Mouse (Mus musculus) liver, postnatal 0 days (tissue): ENCODE results near the gene Ralgds.
A peak's percentile ranks its signal among the peaks of the same experiment; 100 is the strongest.

Experiments
- CTCF ChIP-seq: sonication (generic); IDR thresholded peaks from 2 replicates; pipeline ENCODE4 v1.5.1; 2016; ENCODE audit warnings: antibody characterized with exemption, low read depth
- EP300 ChIP-seq: IDR thresholded peaks from 2 replicates; pipeline ENCODE4 v1.6.1; 2016; ENCODE audit warnings: antibody characterized with exemption, low read depth, mild to moderate bottlenecking

DNA sequence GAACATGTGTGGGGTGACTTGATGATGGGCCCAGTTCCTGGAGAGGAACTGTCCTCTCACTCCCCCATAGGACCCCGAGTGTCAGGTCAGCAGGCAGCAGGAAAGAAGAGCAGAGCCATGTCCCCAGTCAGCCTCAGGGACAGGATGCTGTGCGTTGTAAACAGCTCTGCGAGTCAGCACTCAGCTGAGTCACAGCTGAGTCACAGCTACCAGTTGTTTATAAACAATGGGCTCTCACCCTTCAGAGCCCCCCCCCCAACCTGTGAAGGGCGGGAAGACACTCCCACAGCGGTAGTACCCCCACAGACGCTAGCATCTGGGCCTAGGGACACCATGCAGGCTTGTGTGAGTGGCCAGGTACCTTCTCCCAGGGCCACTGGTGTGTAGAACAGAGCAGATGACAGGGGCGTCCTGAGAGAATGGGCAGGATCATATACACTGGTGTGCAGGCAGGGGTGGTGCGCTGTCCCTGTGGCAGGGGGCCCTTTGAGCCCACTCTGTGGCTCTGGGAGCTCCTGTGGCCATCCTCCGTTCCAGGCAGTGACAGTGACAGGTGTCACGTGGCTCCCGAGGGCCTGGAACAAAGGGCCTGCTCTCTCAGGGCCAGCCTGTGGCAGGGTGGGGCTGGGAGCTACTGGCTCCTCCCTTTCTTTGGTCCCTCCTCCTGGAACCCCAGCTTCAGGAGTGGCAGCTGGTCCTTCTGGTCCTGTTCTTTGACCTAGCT, 12.5 kb downstream of the Ralgds start:
- peak; percentile 52; the same call in 1 of the 2 replicates for TF ChIP-seq EP300
- TF ChIP-seq CTCF: no peak
